In genomic region chr4:53204482-53204881, GRCm38 (mm10) we compare ENCODE assay signal across 19 mouse cellular contexts. TPM values are rescaled to one million over a fixed set of nuclear protein-coding genes. Genes with fewer than 3 reads are reported as not detected.
DNase-seq lines count a peak whose midpoint lies in the region; ATAC-seq and TF ChIP-seq lines count a peak whose summit lies in the region.
"Had no signal": no experiment of that assay in that cellular context is flagged by ENCODE, and none has a peak within 500 bp of the region (broad histone marks: within the 10 kb centered on the region; RNA-seq: fewer than 3 reads in every experiment).

No protein-coding gene starts in this region.

- no peak overlapping the region for H3K27ac ChIP-seq in hindbrain, embryonic 11.5 days (ENCODE audit: low read depth, low read length)
- H3K27ac ChIP-seq in hindbrain, embryonic 13.5 days = no peak overlapping the region
- H3K27ac ChIP-seq in liver, adult 2 months (replicated peaks; ENCODE audit: insufficient read depth, low read depth, low read length) = no peak overlapping the region
- H3K27ac ChIP-seq in liver, embryonic 12.5 days = no peak overlapping the region
- H3K27ac ChIP-seq: embryonic facial prominence, embryonic 12.5 days; embryonic facial prominence, embryonic 15.5 days; gastrocnemius, adult 2 months had no signal

- peak; percentile 77 for ATAC-seq in hindbrain, embryonic 11.5 days (ENCODE audit: low FRiP score)
- no peak for ATAC-seq in hindbrain, embryonic 13.5 days (ENCODE audit: low FRiP score)
- ATAC-seq in liver, embryonic 12.5 days = no peak
- ATAC-seq: activated CD4-positive, CD25-positive, alpha-beta regulatory T cell, adult 4 months; forebrain, embryonic 14.5 days had no signal

- no peak for TF ChIP-seq POLR2A in liver, adult 2 months (IDR thresholded peaks at IDR 0.05; ENCODE audit: extremely low read depth, insufficient read depth, low read length)

- WGBS in hindbrain, embryonic 11.5 days = 48% methylated on average over 7 of the region's 7 CpGs
- 55% methylated on average over 7 of the region's 7 CpGs for WGBS in hindbrain, embryonic 13.5 days
- 37% methylated on average over 7 of the region's 7 CpGs for WGBS in liver, adult 2 months
- WGBS in liver, embryonic 12.5 days (ENCODE audit: insufficient replicate concordance) = 67% methylated on average over 7 of the region's 7 CpGs

- H3K9ac ChIP-seq in hindbrain, embryonic 11.5 days (ENCODE audit: low read depth, low read length) = no peak overlapping the region
- no peak overlapping the region for H3K9ac ChIP-seq in hindbrain, embryonic 13.5 days
- H3K9ac ChIP-seq in liver, adult 2 months (ENCODE audit: low read depth, low read length) = no peak overlapping the region
- no peak overlapping the region for H3K9ac ChIP-seq in liver, embryonic 12.5 days
- H3K9ac ChIP-seq: embryonic facial prominence, embryonic 12.5 days; embryonic facial prominence, embryonic 15.5 days; forebrain, postnatal 0 days had no signal

- H3K27me3 ChIP-seq in hindbrain, embryonic 11.5 days (ENCODE audit: control insufficient read depth, insufficient read depth, low read length) = no peaks in the 10 kb centered on the region
- H3K27me3 ChIP-seq in hindbrain, embryonic 13.5 days = no peaks in the 10 kb centered on the region
- H3K27me3 ChIP-seq in liver, adult 2 months (ENCODE audit: control insufficient read depth, insufficient read depth, low read length) = no peaks in the 10 kb centered on the region
- no peaks in the 10 kb centered on the region for H3K27me3 ChIP-seq in liver, embryonic 12.5 days (replicated peaks)
- H3K27me3 ChIP-seq: embryonic facial prominence, embryonic 12.5 days; embryonic facial prominence, embryonic 15.5 days had no signal

- DNase-seq in embryo, embryonic 10 days (ENCODE audit: low spot score) = peak; percentile 46
- DNase-seq in embryo, embryonic 11 days = no peak
- peak; percentile 43 for DNase-seq in hindbrain, embryonic 11.5 days (ENCODE audit: low spot score)
- peak; percentile 91 for DNase-seq in liver, adult 2 months (ENCODE audit: extremely low read depth, low read depth, low spot score)
- DNase-seq: adrenal gland, postnatal 10 days; adrenal gland, postnatal 36 days; cerebellum, adult 18-20 months; cerebellum, adult 9-10 months; cerebellum, postnatal 14 days; gastrocnemius, adult 2 months; gastrocnemius, postnatal 14 days had no signal

- no peaks in the 10 kb centered on the region for H3K79me2 ChIP-seq in liver, adult 2 months (ENCODE audit: control insufficient read depth, insufficient read depth, low read length)

- H3K4me1 ChIP-seq in hindbrain, embryonic 11.5 days (replicated peaks; ENCODE audit: control insufficient read depth, insufficient read depth, low read length) = no peaks in the 10 kb centered on the region
- 0 out of 2 replicates have a peak, but pooled peaks cover 5% of the 10 kb centered on the region for H3K4me1 ChIP-seq in hindbrain, embryonic 13.5 days (replicated peaks)
- peaks cover 9% of the 10 kb centered on the region; the same call in 1 of the 2 replicates for H3K4me1 ChIP-seq in liver, adult 2 months (ENCODE audit: control insufficient read depth, insufficient read depth, low read length)
- no peaks in the 10 kb centered on the region for H3K4me1 ChIP-seq in liver, embryonic 12.5 days
- H3K4me1 ChIP-seq: embryonic facial prominence, embryonic 12.5 days; embryonic facial prominence, embryonic 15.5 days had no signal

- no peak overlapping the region for H3K4me2 ChIP-seq in hindbrain, embryonic 11.5 days (replicated peaks; ENCODE audit: low read depth, low read length)
- H3K4me2 ChIP-seq in hindbrain, embryonic 13.5 days = no peak overlapping the region
- H3K4me2 ChIP-seq in liver, embryonic 12.5 days = no peak overlapping the region
- H3K4me2 ChIP-seq: embryonic facial prominence, embryonic 12.5 days; embryonic facial prominence, embryonic 15.5 days; heart, embryonic 11.5 days had no signal

- no peak for TF ChIP-seq CTCF in liver, adult 2 months (IDR thresholded peaks at IDR 0.05; ENCODE audit: low read depth, low read length)

- H3K9me3 ChIP-seq in hindbrain, embryonic 11.5 days (ENCODE audit: control insufficient read depth, low read length) = no peaks in the 10 kb centered on the region
- H3K9me3 ChIP-seq in hindbrain, embryonic 13.5 days = no peaks in the 10 kb centered on the region
- no peaks in the 10 kb centered on the region for H3K9me3 ChIP-seq in liver, embryonic 12.5 days (replicated peaks)
- H3K9me3 ChIP-seq: embryonic facial prominence, embryonic 12.5 days; embryonic facial prominence, embryonic 15.5 days had no signal

- no peaks in the 10 kb centered on the region for H3K36me3 ChIP-seq in hindbrain, embryonic 11.5 days (ENCODE audit: control insufficient read depth, insufficient read depth, low read length)
- H3K36me3 ChIP-seq in hindbrain, embryonic 13.5 days = no peaks in the 10 kb centered on the region
- no peaks in the 10 kb centered on the region for H3K36me3 ChIP-seq in liver, adult 2 months (ENCODE audit: control insufficient read depth, insufficient read depth, low read length)
- no peaks in the 10 kb centered on the region for H3K36me3 ChIP-seq in liver, embryonic 12.5 days
- H3K36me3 ChIP-seq: embryonic facial prominence, embryonic 12.5 days; embryonic facial prominence, embryonic 15.5 days had no signal

- no peak overlapping the region for H3K4me3 ChIP-seq in hindbrain, embryonic 11.5 days (ENCODE audit: low read depth, low read length)
- H3K4me3 ChIP-seq in hindbrain, embryonic 13.5 days = no peak overlapping the region
- H3K4me3 ChIP-seq in liver, adult 2 months (ENCODE audit: insufficient read depth, low read depth, low read length) = no peak overlapping the region
- no peak overlapping the region for H3K4me3 ChIP-seq in liver, embryonic 12.5 days
- H3K4me3 ChIP-seq: embryonic facial prominence, embryonic 12.5 days; embryonic facial prominence, embryonic 15.5 days; gastrocnemius, adult 2 months had no signal

RNA-seq across cellular contexts. Expression of gene Abca1, which starts 44.8 kb away (rescaled TPM):
- 6.1 and 7.5 TPM in 2 replicates for polyA plus RNA-seq in hindbrain, embryonic 11.5 days (2014; fragmentation: Nextera tagmentation; extraction: Ambion mirVana)
- 10.0 and 10.3 TPM in 2 replicates for polyA plus RNA-seq in hindbrain, embryonic 13.5 days (2015; fragmentation: Nextera tagmentation; extraction: Ambion mirVana)
- total RNA-seq in liver, adult 2 months (2014; rRNA removed) = 65.4 and 89.1 TPM in 2 replicates
- polyA plus RNA-seq in liver, adult 2 months (2012; rRNA removed) = 17.1 and 21.0 TPM in 2 replicates
- 9.8 and 10.1 TPM in 2 replicates for polyA plus RNA-seq in liver, embryonic 12.5 days (2016; fragmentation: Nextera tagmentation; extraction: Ambion mirVana)
